Mouse (Mus musculus) cerebellum, postnatal 36 days (tissue): ENCODE data around the gene Spata25.
"Not testable (repeated sequence)": the region's sequence is repeated elsewhere in the genome, so short reads cannot be mapped to it uniquely, and the experiment has no call there.

Experiments used
- DNase-seq, 2 experiments: peaks; one replicate each; pipeline ENCODE4 v3.0.0; 2021 to 2022; ENCODE audit warnings: mixed read lengths in 2 of 2

Spata25 gene

GRCm38 (mm10) chr2:164828437-164828836 lies at the start of gene Spata25:
Spata25 (minus strand) TSS chr2:164828537.
- no peak for DNase-seq

DNA sequence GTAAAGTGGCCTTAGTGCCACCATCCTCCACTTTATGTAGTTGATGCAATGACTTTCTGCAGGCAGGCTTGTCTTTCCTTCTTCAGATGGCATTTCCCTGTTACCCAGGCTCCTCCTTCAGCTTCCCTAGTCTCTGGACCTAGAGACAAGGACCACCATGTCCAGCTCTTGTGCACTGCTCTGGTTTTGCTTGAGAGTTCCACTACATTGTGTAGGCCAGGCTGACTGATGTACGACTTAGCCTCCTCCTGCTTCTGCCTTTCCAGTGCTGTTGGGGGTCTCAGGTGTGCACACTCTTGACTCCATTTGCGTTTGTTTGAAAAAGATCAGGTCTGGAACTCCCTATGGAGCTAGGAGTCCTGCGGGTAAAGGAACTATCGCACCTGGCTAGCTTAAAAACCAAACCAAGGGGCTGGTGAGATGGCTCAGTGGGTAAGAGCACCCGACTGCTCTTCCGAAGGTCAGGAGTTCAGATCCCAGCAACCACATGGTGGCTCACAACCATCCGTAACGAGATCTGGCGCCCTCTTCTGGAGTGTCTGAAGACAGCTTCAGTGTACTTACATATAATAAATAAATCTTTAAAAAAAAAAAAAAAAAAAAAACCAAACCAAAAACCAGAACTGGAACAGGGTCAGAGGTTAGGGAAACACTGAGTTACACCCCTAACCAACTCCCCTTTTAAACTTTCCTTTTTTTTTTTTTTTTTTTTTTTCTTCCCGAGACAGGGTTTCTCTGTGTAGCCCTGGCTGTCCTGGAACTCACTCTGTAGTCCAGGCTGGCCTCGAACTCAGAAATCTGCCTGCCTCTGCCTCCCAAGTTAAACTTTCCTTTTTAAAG lies 49.3 kb upstream of the Spata25 start:
- DNase-seq = not testable (repeated sequence)

DNA sequence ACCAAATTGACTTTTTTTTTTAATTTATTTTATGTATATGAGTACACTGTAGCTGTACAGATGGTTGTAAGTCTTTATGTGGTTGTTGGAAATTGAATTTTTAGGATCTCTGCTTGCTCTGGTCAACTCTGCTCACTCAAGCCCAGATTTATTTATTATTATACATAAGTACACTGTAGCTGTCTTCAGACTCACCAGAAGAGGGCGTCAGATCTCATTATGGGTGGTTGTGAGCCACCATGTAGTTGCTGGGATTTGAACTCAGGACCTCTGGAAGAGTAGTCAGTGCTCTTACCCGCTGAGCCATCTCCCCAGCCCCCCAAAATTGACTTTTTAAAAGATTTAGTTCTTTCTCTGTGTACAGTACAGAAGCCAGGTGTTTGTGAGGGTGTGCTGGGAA lies 47.3 kb upstream of the Spata25 start:
- not testable (repeated sequence) for DNase-seq

DNA sequence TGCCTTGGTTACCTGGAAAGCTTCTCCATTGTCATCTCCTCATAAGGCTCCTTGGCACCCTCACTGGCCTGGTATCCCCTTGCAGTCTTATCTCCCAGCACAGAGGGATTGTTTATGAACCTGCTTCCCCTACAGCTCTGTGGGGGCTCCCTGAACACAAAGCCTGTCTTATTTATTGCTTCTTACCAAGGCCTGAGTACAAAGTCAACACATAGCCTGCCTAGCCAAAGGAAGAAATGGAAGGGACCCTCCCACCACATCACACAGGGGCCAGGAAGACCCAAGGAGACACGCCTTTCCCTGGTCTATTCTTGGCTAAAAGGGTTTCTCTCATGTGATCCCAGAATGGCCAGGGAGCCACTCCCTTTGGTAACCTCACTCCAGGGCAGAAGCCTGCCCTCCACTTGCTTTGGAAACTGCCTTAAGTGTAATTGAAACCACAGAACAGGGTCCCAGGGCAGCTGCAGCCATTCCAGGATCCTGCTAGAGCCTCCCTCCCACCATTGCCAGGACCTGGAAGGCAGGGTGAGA lies 46.0 kb upstream of the Spata25 start:
- DNase-seq = no peak

DNA sequence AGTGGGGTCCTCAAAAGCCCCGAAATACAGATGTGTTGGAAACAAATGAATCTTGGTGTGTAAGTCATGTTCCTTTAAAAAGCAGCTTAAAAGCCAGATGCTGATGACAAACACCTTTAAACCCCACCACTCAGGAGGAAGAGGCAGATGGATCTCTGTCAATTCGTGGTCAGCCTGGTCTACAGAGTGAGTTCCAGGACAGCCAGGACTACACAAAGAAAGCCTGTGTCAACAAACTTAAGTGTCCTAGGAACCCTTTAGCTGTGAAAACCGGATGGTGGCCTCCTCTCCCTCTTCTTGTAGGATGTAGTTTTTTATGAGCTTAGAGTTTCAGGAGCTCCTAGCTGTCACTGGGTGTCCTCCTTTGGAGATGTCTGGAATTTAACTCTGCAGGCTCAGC lies 45.3 kb upstream of the Spata25 start:
- DNase-seq = no peak

- DNase-seq = no peak
Observed at GRCm38 (mm10) chr2:164871602-164872303, 43.4 kb upstream of the Spata25 start.

DNA sequence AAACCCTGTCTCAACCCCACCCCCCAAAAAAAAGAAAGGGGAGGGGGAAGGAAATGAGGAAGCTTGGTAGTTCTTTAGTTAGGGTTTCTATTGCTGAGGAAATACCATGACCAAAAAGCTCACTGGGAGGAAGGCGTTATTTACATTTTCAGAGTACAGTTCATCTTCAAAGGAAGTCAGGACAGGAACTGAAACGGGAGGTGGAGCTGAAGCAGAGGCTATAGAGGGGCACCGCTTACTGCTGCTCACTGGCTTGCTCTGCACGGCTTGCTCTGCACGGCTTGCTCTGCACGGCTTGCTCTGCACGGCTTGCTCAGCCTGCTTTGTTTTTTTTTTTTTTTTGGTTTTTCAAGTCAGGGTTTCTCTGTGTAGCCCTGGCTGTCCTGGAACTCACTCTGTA lies 40.2 kb upstream of the Spata25 start:
- DNase-seq = no peak

DNA sequence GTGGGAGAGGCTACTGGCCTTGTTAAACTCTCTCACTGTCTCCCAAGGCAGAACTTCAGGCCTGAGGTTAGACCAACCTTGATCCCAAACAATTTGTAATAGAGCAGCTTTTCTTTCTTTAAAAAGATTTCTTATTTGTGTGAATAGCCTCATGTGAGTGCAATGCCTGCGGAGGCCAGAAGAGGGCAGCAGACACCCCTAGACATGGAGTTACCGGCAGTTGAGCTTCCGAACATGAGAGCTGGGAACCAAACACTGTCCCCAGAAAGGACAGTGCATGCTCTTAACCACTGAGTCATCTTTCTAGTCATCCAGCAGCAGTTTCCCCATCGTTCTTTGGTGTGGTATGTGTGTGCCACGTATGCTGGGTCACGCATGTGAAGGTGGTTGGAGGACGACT lies 39.2 kb upstream of the Spata25 start:
- no peak for DNase-seq

GRCm38 (mm10) chr2:164866741-164867551 lies 38.6 kb upstream of the Spata25 start:
- DNase-seq = no peak

- no peak for DNase-seq
Observed at GRCm38 (mm10) chr2:164864593-164864992, 36.3 kb upstream of the Spata25 start.

GRCm38 (mm10) chr2:164863411-164863810 lies 35.1 kb upstream of the Spata25 start:
- not testable (repeated sequence) for DNase-seq

GRCm38 (mm10) chr2:164862179-164862861 lies 34.0 kb upstream of the Spata25 start:
- DNase-seq = no peak

GRCm38 (mm10) chr2:164861094-164861493 lies 32.8 kb upstream of the Spata25 start:
- no peak for DNase-seq

DNA sequence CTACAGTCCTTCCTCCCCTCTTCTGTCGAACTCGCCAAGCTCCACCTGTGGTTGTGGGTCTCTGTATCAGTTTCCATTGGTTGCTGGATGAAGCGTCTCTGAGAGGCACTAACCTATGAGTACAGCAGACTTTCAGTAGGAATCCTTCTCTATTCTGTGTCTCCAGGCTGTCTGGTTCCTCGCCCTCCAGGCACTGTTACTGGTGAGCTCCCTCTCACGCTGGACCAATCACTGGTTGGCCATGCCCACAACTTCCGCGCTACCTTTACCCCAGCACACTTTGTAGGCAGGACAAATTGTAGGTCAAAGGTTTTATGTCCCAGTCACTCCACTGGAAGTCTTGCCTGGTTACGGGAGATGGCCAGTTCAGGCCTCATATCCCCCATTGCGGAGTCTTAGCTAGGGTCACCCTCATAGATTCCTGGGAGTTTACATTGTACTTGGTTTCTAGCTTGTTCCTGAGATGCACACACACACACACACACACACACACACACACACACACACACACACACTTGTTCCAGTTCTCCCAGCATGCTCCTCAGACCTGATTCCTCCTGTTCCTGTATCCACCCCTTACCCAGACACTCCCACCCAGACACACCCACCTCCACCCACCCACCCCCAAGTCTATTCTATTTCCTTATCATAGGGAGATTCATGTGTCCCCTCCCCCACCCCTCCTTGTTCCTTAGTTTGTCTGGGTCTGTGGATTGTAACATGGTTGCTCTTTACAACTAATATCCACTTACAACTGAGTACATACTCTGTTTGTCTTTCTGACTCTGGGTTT lies 31.5 kb upstream of the Spata25 start:
- no peak for DNase-seq

DNA sequence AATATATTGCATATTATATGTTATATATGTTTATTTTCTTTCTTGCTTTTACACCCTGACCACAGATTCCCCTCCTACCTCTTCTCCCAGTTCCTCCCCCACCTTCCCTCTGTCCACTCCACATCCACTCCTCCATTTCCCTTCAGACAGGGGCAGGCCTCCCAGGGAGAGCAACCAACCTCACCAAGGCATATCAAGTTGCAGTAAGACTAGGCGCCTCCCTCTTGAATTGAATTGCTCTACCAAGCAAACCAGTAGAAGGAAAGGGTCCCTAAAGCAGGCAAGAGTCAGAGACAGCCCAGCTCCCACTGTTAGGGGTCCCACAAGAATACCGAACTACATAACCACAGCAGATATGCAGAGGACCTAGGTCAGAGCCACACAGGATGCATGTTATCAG lies 30.8 kb upstream of the Spata25 start:
- no peak for DNase-seq

DNA sequence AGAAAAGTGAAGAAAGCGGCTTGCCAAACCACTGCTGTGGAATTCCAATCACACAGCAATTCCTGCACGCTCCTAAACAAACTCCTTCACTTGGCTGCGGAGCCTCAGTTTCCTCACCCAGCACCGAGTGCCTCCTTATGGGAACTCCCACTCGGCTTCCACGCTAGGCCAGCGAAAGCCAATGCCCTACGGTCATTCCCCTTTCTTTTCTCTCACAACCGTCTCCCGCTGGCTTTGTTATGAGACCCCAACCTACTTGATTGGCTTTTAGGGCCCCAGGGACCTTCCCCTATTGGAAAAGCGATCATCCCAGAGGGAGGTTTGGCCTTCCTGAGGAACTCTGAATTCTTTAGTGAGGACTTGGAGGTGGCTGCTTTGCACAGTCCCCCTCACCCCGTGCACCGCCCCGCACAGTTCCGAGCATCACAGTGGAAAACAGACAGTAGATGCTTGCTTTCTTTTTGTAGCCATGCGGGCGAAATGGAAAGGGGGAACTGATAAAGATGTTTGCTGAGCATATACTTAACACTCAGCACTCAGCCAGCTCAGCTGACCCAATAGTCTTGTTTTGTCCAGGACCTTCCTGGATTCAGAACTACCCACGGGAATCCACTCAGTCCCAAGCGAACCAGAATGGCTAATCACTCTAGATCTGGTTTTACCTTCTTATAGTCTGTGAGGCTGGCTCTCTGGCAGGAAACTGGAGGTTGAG lies 29.7 kb upstream of the Spata25 start:
- DNase-seq = no peak

GRCm38 (mm10) chr2:164857101-164857821 lies 28.9 kb upstream of the Spata25 start, which contains the start of gene Pltp:
Pltp (minus strand) TSS chr2:164857711.
- DNase-seq = peak in 1 of 2 experiments; percentile 33

DNA sequence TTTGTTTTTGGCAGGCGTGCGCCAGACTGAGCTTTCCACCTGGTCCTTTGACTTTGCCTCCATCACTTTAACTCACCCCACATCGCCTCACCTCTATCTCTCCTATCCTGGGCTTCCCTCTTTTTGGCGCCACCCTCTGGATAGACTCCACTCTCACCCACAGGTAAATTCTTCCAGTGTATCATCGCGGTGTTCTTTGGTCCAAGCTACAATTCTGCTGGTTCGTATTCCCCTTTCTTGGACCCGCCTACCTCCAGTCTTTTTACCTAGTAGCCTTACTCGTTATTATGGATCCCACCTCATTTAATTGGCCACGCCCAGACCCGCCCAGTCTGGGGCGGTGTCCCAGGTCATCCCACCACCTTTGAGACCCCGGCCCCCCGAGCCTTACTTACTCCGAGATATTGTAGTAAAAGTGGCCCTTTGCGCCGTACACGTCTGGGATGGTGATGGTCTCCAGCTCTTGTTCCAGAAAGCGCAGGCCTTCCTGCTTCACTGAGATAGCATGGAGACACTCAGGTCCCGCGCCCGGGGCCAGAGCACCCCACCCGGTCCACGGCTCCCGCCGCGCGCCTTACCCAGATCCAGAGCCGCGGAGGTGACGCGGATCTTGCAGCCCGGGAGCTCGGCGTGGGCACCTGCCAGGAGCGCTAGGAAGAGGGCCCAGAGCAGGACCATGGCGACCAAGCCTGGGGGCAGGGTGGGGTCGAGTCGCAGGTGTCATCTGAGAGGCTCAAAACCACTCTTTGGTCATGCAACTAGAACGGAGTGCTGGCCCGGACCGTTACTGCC lies 28.2 kb upstream of the Spata25 start:
- DNase-seq = peak in 1 of 2 experiments; percentile 30

DNA sequence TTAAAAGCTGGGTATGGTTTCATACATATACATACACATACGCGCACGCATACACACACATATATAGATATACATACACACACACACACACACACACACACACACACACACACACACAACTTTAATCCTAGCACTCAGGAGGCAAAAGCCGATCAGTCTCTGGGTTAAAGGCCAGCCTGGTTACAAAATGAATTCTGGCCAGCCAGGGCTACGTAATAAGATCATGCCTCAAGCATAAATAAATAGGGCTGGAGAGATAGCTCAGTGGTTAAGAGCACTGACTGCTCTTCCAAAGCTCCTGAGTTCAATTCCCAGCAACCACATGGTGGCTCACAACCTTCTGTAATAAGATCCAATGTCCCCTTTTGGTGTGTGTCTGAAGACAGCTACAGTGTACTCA lies 27.2 kb upstream of the Spata25 start:
- not testable (repeated sequence) for DNase-seq
